Mouse (Mus musculus) small intestine, adult 2 months (tissue): ENCODE results near the gene Fxyd1. TPM values are rescaled to one million over a fixed set of nuclear protein-coding genes. Genes with fewer than 3 reads are reported as not detected.

ENCODE experiments used
- H3K27ac ChIP-seq: fragments of 200-500 bp; 2 replicates; pipeline ENCODE4 v1.5.1; 2012; ENCODE audit warnings: low read depth, low read length, control low read depth, inconsistent platforms; ENCODE audit not compliant: insufficient read depth
- H3K27me3 ChIP-seq: fragments of 200-500 bp; 2 replicates; pipeline ENCODE4 v1.6.1; 2012; ENCODE audit warnings: mild to moderate bottlenecking, moderate library complexity, low read length, inconsistent platforms; ENCODE audit not compliant: control insufficient read depth, insufficient read depth
- H3K36me3 ChIP-seq: fragments of 200-500 bp; 2 replicates; pipeline ENCODE4 v1.6.1; 2012; ENCODE audit warnings: mild to moderate bottlenecking, low read length, control low read depth, inconsistent platforms; ENCODE audit not compliant: control insufficient read depth, insufficient read depth
- H3K4me1 ChIP-seq: fragments of 200-500 bp; 2 replicates; pipeline ENCODE4 v1.6.1; 2012; ENCODE audit warnings: low read length, inconsistent platforms, mixed read lengths; ENCODE audit not compliant: control insufficient read depth, insufficient read depth, insufficient read length
- H3K4me3 ChIP-seq: fragments of 200-500 bp; 2 replicates; pipeline ENCODE4 v1.5.1; 2012; ENCODE audit warnings: low read depth, mild to moderate bottlenecking, control low read depth, inconsistent platforms, low read length, moderate library complexity
- CTCF ChIP-seq: fragments of 200-500 bp; IDR thresholded peaks from 2 replicates; pipeline ENCODE4 v1.5.1; 2012; ENCODE audit warnings: low read depth, mild to moderate bottlenecking, control low read depth, inconsistent platforms, low read length, moderate library complexity, mixed read lengths; ENCODE audit not compliant: insufficient replicate concordance, insufficient read length; ENCODE audit errors: extremely low read depth
- POLR2A ChIP-seq: fragments of 200-500 bp; IDR thresholded peaks from 2 replicates; pipeline ENCODE4 v1.6.1; 2012; ENCODE audit warnings: low read depth, mild to moderate bottlenecking, control low read depth, inconsistent platforms, low read length, moderate library complexity
- WGBS: fragments of 180-500 bp; shearing (Covaris S2); methylation state at CpG from one replicate; pipeline ENCODE4 v1.1.7; 2018; 5-methylcytosine and 5-hydroxymethylcytosine counted together
- polyA plus RNA-seq: library from polyadenylated mRNA; depleted of rRNA; stranded (reverse); fragments of >200 nt; gene quantifications from 2 replicates; pipeline ENCODE4 v1.2.3, GENCODE M21; 2012

The Fxyd1 gene
- polyA plus RNA-seq, 1 experiment, result 41.4 TPM

DNA sequence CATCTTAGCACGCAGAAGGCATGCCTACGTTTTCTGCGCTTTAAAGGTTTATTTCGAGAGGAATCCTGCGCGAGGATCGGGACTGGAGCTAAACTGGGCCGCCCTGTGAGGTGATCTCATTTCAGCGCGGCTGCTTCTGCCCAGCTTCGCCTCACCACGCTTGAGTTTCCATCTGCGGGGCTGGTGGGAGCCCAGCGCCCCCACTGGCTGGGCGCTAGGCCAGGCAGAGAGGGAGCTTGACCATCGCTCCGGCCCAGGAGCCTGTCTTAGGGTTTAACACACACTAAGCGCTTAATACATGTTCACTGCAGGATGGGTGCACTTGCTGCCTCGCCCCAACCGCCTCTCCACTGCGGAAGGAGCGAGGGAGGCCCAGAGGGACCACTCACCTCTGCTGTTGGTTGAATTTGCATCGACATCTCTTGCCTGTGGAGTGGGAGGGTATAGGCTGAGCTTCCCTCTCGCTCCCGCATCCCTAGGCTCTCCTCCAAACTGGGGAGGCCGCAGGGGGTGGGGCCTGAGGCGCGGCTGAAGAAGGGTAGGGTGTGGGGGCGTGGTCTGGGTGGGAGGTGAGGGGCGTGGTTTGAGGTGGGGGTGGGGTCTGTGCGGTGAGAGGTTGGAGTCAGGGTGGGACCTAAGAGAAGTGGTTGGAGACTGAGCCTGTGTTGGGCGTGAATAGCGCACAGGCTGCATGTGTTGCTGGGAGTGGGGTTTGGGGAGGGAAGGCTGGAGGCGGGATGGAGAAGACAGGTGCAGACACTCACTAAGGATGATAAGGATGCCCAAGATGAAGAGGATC, 4.2 kb downstream of the Fxyd1 start:
- H3K36me3 ChIP-seq, result no peaks in the 10 kb centered on the region
- peak overlapping the region; percentile 9 for H3K4me3 ChIP-seq
- whole genome bisulfite sequencing, result 12% methylated on average over 34 of the region's 34 CpGs
- peaks cover 38% of the 10 kb centered on the region for H3K27me3 ChIP-seq
- H3K27ac ChIP-seq, result no peak overlapping the region
- H3K4me1 ChIP-seq, result peaks cover 4% of the 10 kb centered on the region
- TF ChIP-seq POLR2A (no peak), CTCF (no peak)

DNA sequence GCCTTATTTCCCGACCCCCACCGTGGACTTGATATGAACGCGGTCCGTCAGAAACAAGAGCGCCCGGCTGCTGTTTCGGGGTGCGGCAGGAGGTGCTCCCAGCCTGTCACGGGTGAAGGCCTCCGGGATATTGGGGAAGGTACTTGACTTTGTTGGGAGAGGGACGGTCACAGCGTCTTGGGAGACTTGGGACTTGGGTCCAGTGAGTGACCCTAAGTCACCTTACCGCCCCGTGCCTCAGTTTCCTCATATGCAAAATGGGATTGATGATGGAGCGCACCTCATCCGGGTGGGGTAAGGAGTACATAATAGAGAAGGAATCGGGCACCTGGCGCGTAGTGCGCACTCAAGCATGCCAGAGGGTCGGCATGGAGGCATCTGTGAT, 4.8 kb downstream of the Fxyd1 start:
- TF ChIP-seq POLR2A, result no peak
- peak overlapping the region; percentile 9; the same call in 1 of the 2 replicates for H3K4me3 ChIP-seq
- 24% methylated on average over 22 of the region's 22 CpGs for WGBS
- no peak overlapping the region for H3K27ac ChIP-seq
- H3K4me1 ChIP-seq, result peaks cover 4% of the 10 kb centered on the region
- peaks cover 38% of the 10 kb centered on the region for H3K27me3 ChIP-seq
- H3K36me3 ChIP-seq, result no peaks in the 10 kb centered on the region

DNA sequence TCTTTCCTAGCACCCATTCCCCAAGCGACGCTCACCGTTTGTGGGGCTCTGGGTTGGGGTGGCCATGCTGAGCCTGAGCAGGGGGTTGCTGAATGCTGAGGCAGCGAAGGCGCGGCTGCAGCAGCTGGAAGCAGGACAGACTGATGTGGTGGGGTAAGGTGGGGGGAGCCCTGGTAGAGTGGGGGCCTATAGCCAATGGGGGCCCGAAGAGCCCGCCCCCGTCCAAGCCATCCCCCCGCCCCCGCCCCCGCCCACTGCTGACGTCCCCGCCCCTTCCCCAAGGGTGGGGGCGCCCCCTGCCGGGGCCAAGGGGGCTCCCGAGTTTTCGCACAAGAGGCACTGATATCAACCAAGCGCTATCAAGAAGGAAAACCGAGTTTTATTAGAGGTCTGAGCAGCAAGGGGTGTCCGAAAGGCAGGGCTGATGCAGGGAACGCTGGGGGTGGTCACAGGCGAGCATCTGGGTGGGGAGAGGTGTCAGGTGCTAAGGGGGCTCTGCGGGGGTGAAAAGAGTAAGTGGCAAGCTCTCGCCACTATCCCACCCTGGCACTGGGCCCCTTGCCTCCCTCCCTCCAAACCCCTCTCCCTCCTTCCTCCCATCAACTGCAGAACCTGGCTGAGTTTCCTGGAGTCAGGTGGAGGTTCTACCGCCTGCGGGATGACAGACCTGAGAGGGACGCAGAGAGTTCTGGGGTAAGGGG, 5.5 kb downstream of the Fxyd1 start, which contains the start of gene Fxyd7:
TSS of gene Fxyd7 (minus strand) at position 147 of the 701 bp plus-strand sequence.
- H3K36me3 ChIP-seq, result no peaks in the 10 kb centered on the region
- H3K4me3 ChIP-seq, result no peak within 1 kb of the TSS
- no peak for TF ChIP-seq CTCF
- TF ChIP-seq POLR2A, result no peak
- 9% methylated on average over 27 of the region's 28 CpGs for WGBS
- peaks cover 38% of the 10 kb centered on the region for H3K27me3 ChIP-seq
- H3K4me1 ChIP-seq, result peaks cover 4% of the 10 kb centered on the region
- H3K27ac ChIP-seq, result no peak within 1 kb of the TSS

DNA sequence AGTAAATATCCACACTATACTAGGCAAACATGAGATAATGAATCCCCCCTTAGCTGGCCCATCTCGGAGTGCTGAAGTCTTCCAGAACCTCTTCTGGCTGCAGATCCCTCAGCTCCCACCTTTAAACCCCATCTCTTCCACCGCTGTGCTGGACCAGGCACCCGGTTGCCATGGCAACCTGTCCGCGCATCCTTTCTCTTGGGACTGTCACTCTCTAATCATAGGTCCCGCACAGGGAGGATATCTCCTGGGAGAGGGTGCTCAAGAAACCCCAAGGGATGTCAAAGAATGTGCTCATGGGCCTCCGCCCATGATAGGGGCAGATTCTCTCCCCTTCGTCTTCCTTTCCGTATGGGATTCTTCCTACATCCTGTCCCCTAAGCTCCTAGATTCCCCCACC, 6.1 kb downstream of the Fxyd1 start:
- WGBS, result 10% methylated on average over 9 of the region's 9 CpGs
- Histone ChIP-seq H3K36me3 (no peaks in the 10 kb centered on the region), H3K4me3 (no peak overlapping the region), H3K27ac (no peak overlapping the region), H3K27me3 (peaks cover 38% of the 10 kb centered on the region), H3K4me1 (peaks cover 4% of the 10 kb centered on the region)
- no peak for TF ChIP-seq POLR2A
- no peak for TF ChIP-seq CTCF

DNA sequence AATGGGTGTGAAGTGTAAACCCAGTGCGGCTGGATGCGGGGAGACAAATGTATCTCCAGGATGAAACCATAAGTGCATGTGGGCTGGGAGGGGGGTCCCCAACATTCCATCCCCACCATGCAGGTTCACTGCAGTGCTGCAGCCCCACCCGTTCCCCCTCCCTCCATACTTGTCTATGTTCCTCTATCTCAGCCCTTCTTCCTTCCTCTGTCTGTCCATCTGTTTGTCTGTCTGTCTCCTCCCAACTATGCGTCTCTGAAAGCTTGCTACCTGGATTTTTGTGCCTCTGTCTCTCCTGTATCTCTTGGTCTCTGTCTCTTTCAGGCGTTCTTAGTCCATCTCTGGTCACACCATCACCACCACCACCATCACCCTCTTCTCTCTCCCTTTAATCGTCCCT, 6.5 kb downstream of the Fxyd1 start:
- Histone ChIP-seq H3K36me3 (no peaks in the 10 kb centered on the region), H3K4me3 (no peak overlapping the region), H3K27ac (no peak overlapping the region), H3K27me3 (peaks cover 38% of the 10 kb centered on the region), H3K4me1 (peaks cover 2% of the 10 kb centered on the region; the same call in 1 of the 2 replicates)
- WGBS, result 13% methylated on average over 6 of the region's 6 CpGs
- TF ChIP-seq POLR2A, result no peak
- no peak for TF ChIP-seq CTCF

DNA sequence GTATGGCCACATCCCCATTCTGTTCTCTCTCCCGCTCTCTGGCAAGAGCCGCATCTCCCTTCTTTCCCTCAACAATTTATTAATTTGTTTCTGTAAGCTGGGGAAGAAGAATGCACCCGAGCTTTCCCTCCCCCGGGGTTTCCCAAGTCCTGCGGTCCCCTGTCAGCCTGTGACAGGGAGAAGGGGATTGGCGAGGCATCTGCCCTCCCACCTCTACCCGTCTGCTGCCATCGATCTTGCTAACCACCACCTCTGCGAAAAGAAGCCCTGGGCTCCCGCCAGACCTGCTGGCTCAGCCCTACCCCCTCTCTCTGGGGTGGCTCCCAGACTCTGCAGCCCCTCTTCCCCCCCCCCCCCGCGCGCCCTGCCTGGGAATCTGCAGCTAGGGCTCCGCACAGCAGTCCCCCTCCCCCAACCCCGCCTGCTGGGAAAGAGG, 7.1 kb downstream of the Fxyd1 start:
- WGBS, result 5% methylated on average over 15 of the region's 15 CpGs
- Histone ChIP-seq H3K27ac (no peak overlapping the region), H3K27me3 (peaks cover 38% of the 10 kb centered on the region), H3K4me3 (no peak overlapping the region), H3K4me1 (peaks cover 2% of the 10 kb centered on the region; the same call in 1 of the 2 replicates), H3K36me3 (no peaks in the 10 kb centered on the region)
- TF ChIP-seq POLR2A (no peak), CTCF (no peak)

DNA sequence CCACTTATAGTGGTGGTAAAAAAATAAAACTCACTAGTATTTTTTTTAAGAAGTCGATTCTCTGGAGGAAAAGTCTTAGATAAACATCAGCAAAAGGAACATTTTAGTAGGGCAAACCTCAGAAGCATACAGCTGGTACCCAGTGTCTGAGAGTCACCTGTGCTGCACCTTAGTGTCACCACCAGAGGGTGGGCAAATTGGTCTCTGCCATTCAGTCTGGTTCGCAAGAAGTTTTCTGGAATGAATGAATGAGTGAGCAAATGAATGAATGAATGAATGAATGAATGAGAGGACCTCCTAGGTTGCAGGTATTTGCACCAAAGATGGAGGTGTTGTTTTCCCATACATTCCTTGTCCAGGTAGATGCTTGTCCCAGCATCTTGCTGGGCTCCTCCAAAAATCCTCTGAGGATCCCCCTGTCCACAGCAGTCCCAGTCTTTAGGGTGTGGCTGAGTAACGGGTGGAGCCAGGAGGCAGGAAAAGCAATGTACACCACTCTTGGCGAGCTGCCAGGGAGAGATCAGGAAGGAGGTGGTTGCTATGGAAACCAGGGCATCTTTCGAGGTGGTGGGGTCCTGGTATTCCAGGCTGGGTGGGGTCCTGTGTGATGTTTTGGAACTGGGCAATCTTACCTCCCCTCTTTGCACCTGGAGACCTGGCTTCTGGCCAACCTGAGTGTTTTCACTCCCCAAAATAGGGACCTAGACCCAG, 7.7 kb downstream of the Fxyd1 start:
- peaks cover 2% of the 10 kb centered on the region; the same call in 1 of the 2 replicates for H3K4me1 ChIP-seq
- 22% methylated on average over 5 of the region's 5 CpGs for WGBS
- H3K27me3 ChIP-seq, result peaks cover 38% of the 10 kb centered on the region
- H3K36me3 ChIP-seq, result no peaks in the 10 kb centered on the region
- no peak overlapping the region for H3K27ac ChIP-seq
- H3K4me3 ChIP-seq, result no peak overlapping the region
- TF ChIP-seq CTCF (no peak), POLR2A (no peak)
